14 mouse cellular contexts compared by ENCODE assay signal in the genomic region with DNA sequence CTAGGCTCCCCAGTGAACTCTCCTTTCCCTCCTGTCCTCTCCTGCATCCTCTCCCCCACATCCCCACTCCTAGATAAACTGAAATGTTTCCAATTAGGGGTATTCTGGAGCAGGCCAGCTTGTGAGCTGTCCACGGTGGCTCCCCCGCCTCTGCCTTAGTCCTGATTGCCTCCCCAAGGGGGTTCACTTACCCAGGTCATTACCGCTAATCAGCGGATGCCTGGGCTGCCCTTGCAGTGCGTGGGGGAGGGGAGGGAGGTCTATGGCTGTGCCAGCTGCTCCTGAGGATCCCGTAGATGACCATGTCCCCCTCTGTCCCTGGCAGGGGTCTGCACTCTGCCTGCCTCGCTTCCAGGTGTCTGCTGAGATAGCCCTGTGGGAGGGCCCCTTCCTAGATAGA. TPM values are rescaled to one million over a fixed set of nuclear protein-coding genes. Genes with fewer than 3 reads are reported as not detected.
A peak's percentile ranks its signal among the peaks of the same experiment; 100 is the strongest.
DNase-seq lines count a peak whose midpoint lies in the region; ATAC-seq and TF ChIP-seq lines count a peak whose summit lies in the region.
"Had no signal": no experiment of that assay in that cellular context is flagged by ENCODE, and none has a peak within 500 bp of the region (broad histone marks: within the 10 kb centered on the region; RNA-seq: fewer than 3 reads in every experiment).

No protein-coding gene starts in this region.

- peak; percentile 53; the same call in 1 of the 2 replicates for ATAC-seq in forebrain, embryonic 11.5 days (replicated peaks; ENCODE audit: low FRiP score)
- ATAC-seq in forebrain, postnatal 0 days, result no peak
- ATAC-seq in kidney, embryonic 16.5 days (ENCODE audit: low FRiP score, low TSS enrichment), result peak; percentile 21; the same call in 1 of the 2 replicates
- peak; percentile 36; the same call in 1 of the 2 replicates for ATAC-seq in embryonic facial prominence, embryonic 11.5 days (replicated peaks; ENCODE audit: insufficient number of reproducible peaks, low FRiP score, low TSS enrichment, low read depth)
- no peak for ATAC-seq in midbrain, embryonic 14.5 days (ENCODE audit: low FRiP score, low TSS enrichment)
- no peak for ATAC-seq in intestine, embryonic 15.5 days

- H3K4me2 ChIP-seq in forebrain, embryonic 11.5 days (ENCODE audit: low read depth, low read length, severe bottlenecking), result no peak overlapping the region
- H3K4me2 ChIP-seq in forebrain, postnatal 0 days (ENCODE audit: low read depth), result no peak overlapping the region
- no peak overlapping the region for H3K4me2 ChIP-seq in kidney, embryonic 16.5 days (replicated peaks; ENCODE audit: low read depth, low read length)
- peak overlapping the region; percentile 10; the same call in 1 of the 2 replicates for H3K4me2 ChIP-seq in embryonic facial prominence, embryonic 11.5 days (ENCODE audit: low read depth, low read length)
- H3K4me2 ChIP-seq in midbrain, embryonic 14.5 days (ENCODE audit: low read length), result no peak overlapping the region
- H3K4me2 ChIP-seq in intestine, embryonic 15.5 days (replicated peaks), result no peak overlapping the region
- H3K4me2 ChIP-seq: liver, embryonic 15.5 days had no signal

- H3K4me3 ChIP-seq in forebrain, embryonic 11.5 days (ENCODE audit: low read depth, low read length), result no peak overlapping the region
- H3K4me3 ChIP-seq in forebrain, postnatal 0 days (ENCODE audit: low read depth, low read length), result no peak overlapping the region
- no peak overlapping the region for H3K4me3 ChIP-seq in kidney, embryonic 16.5 days (ENCODE audit: low read length)
- no peak overlapping the region for H3K4me3 ChIP-seq in embryonic facial prominence, embryonic 11.5 days (ENCODE audit: low read depth, low read length)
- H3K4me3 ChIP-seq in midbrain, embryonic 14.5 days (replicated peaks; ENCODE audit: low read depth, low read length), result no peak overlapping the region
- H3K4me3 ChIP-seq in intestine, embryonic 15.5 days (replicated peaks), result no peak overlapping the region
- H3K4me3 ChIP-seq: layer of hippocampus, adult 2 months; liver, embryonic 15.5 days; myocyte had no signal

- no peak for TF ChIP-seq CTCF in forebrain, postnatal 0 days (IDR thresholded peaks at IDR 0.05; ENCODE audit: low read depth)

- H3K9ac ChIP-seq in forebrain, embryonic 11.5 days (ENCODE audit: low read length), result no peak overlapping the region
- H3K9ac ChIP-seq in forebrain, postnatal 0 days, result no peak overlapping the region
- H3K9ac ChIP-seq in kidney, embryonic 16.5 days (replicated peaks; ENCODE audit: low read length), result no peak overlapping the region
- no peak overlapping the region for H3K9ac ChIP-seq in embryonic facial prominence, embryonic 11.5 days (replicated peaks; ENCODE audit: low read length)
- H3K9ac ChIP-seq in midbrain, embryonic 14.5 days (replicated peaks; ENCODE audit: low read length), result no peak overlapping the region
- no peak overlapping the region for H3K9ac ChIP-seq in intestine, embryonic 15.5 days
- H3K9ac ChIP-seq: liver, embryonic 15.5 days had no signal

- no peak overlapping the region for H3K27ac ChIP-seq in forebrain, embryonic 11.5 days (ENCODE audit: low read depth, low read length)
- H3K27ac ChIP-seq in forebrain, postnatal 0 days (ENCODE audit: low read depth, low read length), result no peak overlapping the region
- H3K27ac ChIP-seq in kidney, embryonic 16.5 days (ENCODE audit: low read length), result no peak overlapping the region
- no peak overlapping the region for H3K27ac ChIP-seq in embryonic facial prominence, embryonic 11.5 days (replicated peaks; ENCODE audit: low read depth, low read length)
- H3K27ac ChIP-seq in midbrain, embryonic 14.5 days (replicated peaks; ENCODE audit: low read depth, low read length), result no peak overlapping the region
- H3K27ac ChIP-seq in intestine, embryonic 15.5 days, result no peak overlapping the region
- H3K27ac ChIP-seq: layer of hippocampus, adult 2 months; liver, embryonic 15.5 days had no signal

- peak; percentile 62 for DNase-seq in forebrain, embryonic 11.5 days (ENCODE audit: low spot score)
- no peak for DNase-seq in forebrain, postnatal 0 days
- no peak for DNase-seq in kidney, adult 18-20 months
- DNase-seq in embryonic facial prominence, embryonic 11.5 days (ENCODE audit: low spot score), result peak; percentile 81
- DNase-seq in midbrain, embryonic 14.5 days, result peak; percentile 52
- DNase-seq in cerebellum, postnatal 25 days, result no peak
- DNase-seq: adrenal gland, adult 2 months; gastrocnemius, postnatal 14 days; lung, postnatal 36 days had no signal

- peaks cover 6% of the 10 kb centered on the region; the same call in 1 of the 2 replicates for H3K4me1 ChIP-seq in forebrain, embryonic 11.5 days (replicated peaks; ENCODE audit: control insufficient read depth, insufficient read depth, low read length)
- H3K4me1 ChIP-seq in forebrain, postnatal 0 days (ENCODE audit: insufficient read depth), result no peaks in the 10 kb centered on the region; the same call in 1 of the 2 replicates
- peaks cover 37% of the 10 kb centered on the region for H3K4me1 ChIP-seq in kidney, embryonic 16.5 days (ENCODE audit: insufficient read depth, low read length)
- peaks cover 10% of the 10 kb centered on the region for H3K4me1 ChIP-seq in embryonic facial prominence, embryonic 11.5 days (ENCODE audit: control insufficient read depth, insufficient read depth, low read length)
- peaks cover 14% of the 10 kb centered on the region for H3K4me1 ChIP-seq in midbrain, embryonic 14.5 days (ENCODE audit: control insufficient read depth, insufficient read depth, low read length)
- H3K4me1 ChIP-seq in intestine, embryonic 15.5 days (replicated peaks), result peaks cover 36% of the 10 kb centered on the region

- H3K27me3 ChIP-seq in forebrain, embryonic 11.5 days (ENCODE audit: control insufficient read depth, insufficient read depth, low read length), result peaks cover 30% of the 10 kb centered on the region
- H3K27me3 ChIP-seq in forebrain, postnatal 0 days (ENCODE audit: insufficient read depth, low read length), result peaks cover 26% of the 10 kb centered on the region
- H3K27me3 ChIP-seq in kidney, embryonic 16.5 days (ENCODE audit: insufficient read depth, low read length), result peaks cover 27% of the 10 kb centered on the region
- peaks cover 14% of the 10 kb centered on the region for H3K27me3 ChIP-seq in embryonic facial prominence, embryonic 11.5 days (ENCODE audit: control insufficient read depth, insufficient read depth, low read length)
- peaks cover 26% of the 10 kb centered on the region for H3K27me3 ChIP-seq in midbrain, embryonic 14.5 days (ENCODE audit: control insufficient read depth, insufficient read depth, low read length)
- peaks cover 14% of the 10 kb centered on the region for H3K27me3 ChIP-seq in intestine, embryonic 15.5 days (replicated peaks)

- H3K36me3 ChIP-seq in forebrain, embryonic 11.5 days (ENCODE audit: control insufficient read depth, insufficient read depth, low read length), result no peaks in the 10 kb centered on the region
- H3K36me3 ChIP-seq in forebrain, postnatal 0 days (ENCODE audit: insufficient read depth), result no peaks in the 10 kb centered on the region
- H3K36me3 ChIP-seq in kidney, embryonic 16.5 days (ENCODE audit: insufficient read depth, low read length), result no peaks in the 10 kb centered on the region
- no peaks in the 10 kb centered on the region for H3K36me3 ChIP-seq in embryonic facial prominence, embryonic 11.5 days (replicated peaks; ENCODE audit: control insufficient read depth, insufficient read depth, low read depth, low read length)
- no peaks in the 10 kb centered on the region for H3K36me3 ChIP-seq in midbrain, embryonic 14.5 days (ENCODE audit: control insufficient read depth, insufficient read depth, low read length)
- no peaks in the 10 kb centered on the region for H3K36me3 ChIP-seq in intestine, embryonic 15.5 days
- H3K36me3 ChIP-seq: liver, embryonic 15.5 days had no signal

- H3K9me3 ChIP-seq in forebrain, embryonic 11.5 days (ENCODE audit: control insufficient read depth, low read length), result no peaks in the 10 kb centered on the region
- H3K9me3 ChIP-seq in forebrain, postnatal 0 days (ENCODE audit: low read length), result no peaks in the 10 kb centered on the region
- H3K9me3 ChIP-seq in kidney, embryonic 16.5 days (ENCODE audit: low read length), result no peaks in the 10 kb centered on the region
- no peaks in the 10 kb centered on the region for H3K9me3 ChIP-seq in embryonic facial prominence, embryonic 11.5 days (replicated peaks; ENCODE audit: control insufficient read depth, low read length)
- no peaks in the 10 kb centered on the region for H3K9me3 ChIP-seq in midbrain, embryonic 14.5 days (ENCODE audit: control insufficient read depth, low read length)
- no peaks in the 10 kb centered on the region for H3K9me3 ChIP-seq in intestine, embryonic 15.5 days
- H3K9me3 ChIP-seq: liver, embryonic 15.5 days had no signal

- 15% methylated on average over 7 of the region's 7 CpGs for WGBS in forebrain, embryonic 11.5 days
- 25% methylated on average over 7 of the region's 7 CpGs for WGBS in forebrain, postnatal 0 days
- 24% methylated on average over 7 of the region's 7 CpGs for WGBS in kidney, embryonic 16.5 days
- 6% methylated on average over 7 of the region's 7 CpGs for WGBS in embryonic facial prominence, embryonic 11.5 days
- WGBS in midbrain, embryonic 14.5 days, result 21% methylated on average over 7 of the region's 7 CpGs
- 54% methylated on average over 7 of the region's 7 CpGs for WGBS in intestine, embryonic 15.5 days

RNA-seq across cellular contexts. Expression of a gene that starts 8.7 kb away (rescaled TPM):
- 0.76 and 1.0 TPM in 2 replicates for polyA plus RNA-seq in forebrain, embryonic 11.5 days (2014; fragmentation: Nextera tagmentation; extraction: Ambion mirVana)
- total RNA-seq in forebrain, postnatal 0 days (2014; rRNA removed), result 3.3 and 4.6 TPM in 2 replicates
- 0.86 and 1.1 TPM in 2 replicates for polyA plus RNA-seq in forebrain, postnatal 0 days (2015; fragmentation: Nextera tagmentation; extraction: Ambion mirVana)
- polyA plus RNA-seq in kidney, embryonic 16.5 days (2015; fragmentation: Nextera tagmentation; extraction: Ambion mirVana), result 32.4 and 33.3 TPM in 2 replicates
- polyA plus RNA-seq in embryonic facial prominence, embryonic 11.5 days (2014; fragmentation: Nextera tagmentation; extraction: Ambion mirVana), result 4.2 and 6.0 TPM in 2 replicates
- 0.58 and 0.64 TPM in 2 replicates for polyA plus RNA-seq in midbrain, embryonic 14.5 days (2014; fragmentation: Nextera tagmentation; extraction: Ambion mirVana)
- 1.7 and 1.8 TPM in 2 replicates for polyA plus RNA-seq in intestine, embryonic 15.5 days (2015; fragmentation: Nextera tagmentation; extraction: Ambion mirVana)

Comparison
In these comparisons a context has a peak if more than half of its experiments do, and no peak if none do; other contexts are left out.
1. ATAC-seq: peak in forebrain, embryonic 11.5 days (single experiment), kidney, embryonic 16.5 days (single experiment) and embryonic facial prominence, embryonic 11.5 days (single experiment); none in forebrain, postnatal 0 days (single experiment), midbrain, embryonic 14.5 days (single experiment) and intestine, embryonic 15.5 days (single experiment).
2. DNase-seq: peak in forebrain, embryonic 11.5 days (single experiment), embryonic facial prominence, embryonic 11.5 days (single experiment) and midbrain, embryonic 14.5 days (single experiment); none in forebrain, postnatal 0 days (single experiment), kidney, adult 18-20 months (single experiment) and cerebellum, postnatal 25 days (0 of 2).